Mouse (Mus musculus) urinary bladder, adult 18-20 months (tissue): Measurements from ENCODE around the gene Ergic3.

ENCODE experiments used
- DNase-seq, 2 experiments: peaks; one replicate each; pipeline ENCODE4 v3.0.0; 2022; ENCODE audit warnings: low spot score in 2 of 2, mixed read lengths in 2 of 2

Ergic3 gene

GRCm38 (mm10) chr2:156007888-156008532 lies at the start of gene Ergic3, which contains the start of gene 6430550D23Rik:
Gene Ergic3 (plus strand): TSS chr2:156008045.
Gene 6430550D23Rik (minus strand): TSS chr2:156007977.
- DNase-seq, result peak; percentile 98 to 99

GRCm38 (mm10) chr2:155959981-155960380 lies 47.9 kb upstream of the Ergic3 start:
- no peak for DNase-seq

- DNase-seq, result no peak
Measured at GRCm38 (mm10) chr2:155961862-155962261, 46.0 kb upstream of the Ergic3 start.

- DNase-seq, result no peak
Measured at GRCm38 (mm10) chr2:155962991-155963390, 44.9 kb upstream of the Ergic3 start.

GRCm38 (mm10) chr2:155973348-155973747 lies 34.5 kb upstream of the Ergic3 start:
- DNase-seq, result no peak

DNA sequence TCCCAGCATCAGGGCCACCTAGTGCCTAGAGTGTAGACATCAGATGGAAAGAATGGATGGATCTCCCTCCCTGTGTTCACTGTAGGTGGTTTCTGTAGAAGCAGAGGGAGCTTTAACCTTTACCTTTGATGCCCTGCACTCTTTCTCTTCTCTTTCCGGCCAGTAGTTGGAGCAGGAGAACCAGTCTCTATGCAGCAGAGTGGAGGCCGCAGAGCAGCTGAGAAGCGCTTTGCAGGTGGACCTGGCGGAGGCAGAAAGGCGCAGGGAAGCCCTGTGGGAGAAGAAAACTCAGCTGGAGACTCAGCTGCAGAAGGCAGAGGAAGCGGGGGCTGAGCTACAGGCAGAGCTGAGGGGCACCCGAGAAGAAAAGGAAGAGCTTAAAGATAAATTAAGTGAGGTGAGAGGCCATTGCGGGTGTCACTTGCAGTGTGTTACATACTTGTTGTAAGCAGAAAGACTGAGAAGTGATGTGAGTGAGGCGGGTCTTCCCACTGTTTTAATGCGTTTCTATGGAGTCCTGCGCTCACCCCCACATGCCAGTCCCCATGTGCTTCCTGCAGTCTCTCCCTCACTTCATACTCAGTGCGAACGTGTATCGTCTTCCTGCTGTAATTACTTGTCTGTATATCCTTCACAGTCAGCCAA lies 33.6 kb upstream of the Ergic3 start:
- DNase-seq, result no peak

DNA sequence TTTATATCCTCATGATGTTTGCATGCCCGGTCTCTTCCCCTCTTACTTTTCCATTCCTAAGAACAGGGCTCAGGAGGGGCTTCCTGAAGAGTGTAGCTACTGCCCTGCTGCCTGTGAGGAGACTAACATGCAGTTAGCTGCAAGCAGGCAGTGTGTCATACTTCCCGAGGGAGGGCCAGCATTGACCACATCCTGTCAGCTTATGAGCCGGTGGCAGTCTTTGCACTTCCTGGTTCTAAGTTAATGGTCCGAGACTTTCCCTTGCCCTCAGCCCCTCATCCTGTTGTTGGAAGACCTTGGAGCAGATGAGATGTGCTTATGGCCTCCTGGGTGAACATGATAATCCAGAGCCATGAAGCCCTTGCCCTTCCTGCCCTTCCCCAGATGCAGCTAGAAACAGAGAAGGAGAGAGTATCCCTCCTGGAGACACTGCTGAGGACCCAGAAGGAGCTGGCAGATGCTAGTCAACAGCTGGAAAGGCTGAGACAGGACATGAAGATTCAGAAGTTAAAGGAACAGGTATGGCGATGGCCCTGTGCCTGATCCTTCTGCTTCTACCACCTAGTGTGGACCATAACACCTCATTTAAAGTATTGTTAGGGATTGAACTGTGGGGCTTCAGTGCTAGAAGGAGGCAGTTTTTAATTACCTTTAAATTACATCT lies 28.4 kb upstream of the Ergic3 start:
- no peak for DNase-seq

DNA sequence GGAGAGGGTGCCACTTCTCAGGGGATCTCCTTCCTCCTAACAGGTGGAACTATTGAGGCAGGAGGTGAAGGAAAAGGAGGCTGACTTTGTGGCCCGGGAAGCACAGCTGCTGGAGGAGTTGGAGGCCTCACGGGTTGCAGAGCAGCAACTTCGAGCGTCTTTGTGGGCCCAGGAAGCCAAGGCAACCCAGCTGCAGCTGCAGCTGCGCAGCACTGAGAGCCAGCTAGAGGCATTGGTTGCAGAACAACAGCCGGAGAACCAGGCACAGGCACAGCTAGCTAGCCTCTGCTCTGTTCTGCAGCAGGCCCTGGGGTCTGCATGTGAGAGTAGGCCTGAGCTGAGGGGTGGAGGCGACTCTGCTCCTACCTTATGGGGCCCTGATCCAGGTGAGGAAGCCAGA lies 22.1 kb upstream of the Ergic3 start:
- DNase-seq, result no peak

DNA sequence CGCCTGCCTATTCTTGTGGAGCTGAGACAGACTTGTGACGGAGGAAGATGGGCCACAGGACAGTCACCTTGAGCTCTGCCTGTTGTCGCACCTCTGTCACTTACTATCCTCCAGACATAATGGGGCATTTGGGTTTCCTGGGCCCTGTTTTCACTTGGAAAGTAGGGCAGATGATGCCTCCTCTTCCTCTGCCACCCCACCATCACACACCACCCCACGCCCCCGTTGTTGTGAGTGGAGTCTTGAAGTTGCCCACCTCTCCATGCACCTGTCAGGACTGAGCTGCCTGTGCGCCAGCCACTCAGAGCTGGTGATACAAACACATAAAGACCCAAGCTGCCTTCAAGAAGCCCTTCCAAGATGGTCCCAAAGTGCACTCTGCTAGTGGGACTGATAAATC lies 20.7 kb upstream of the Ergic3 start:
- DNase-seq, result no peak

- no peak for DNase-seq
Measured at GRCm38 (mm10) chr2:155989085-155989484, 18.8 kb upstream of the Ergic3 start.

GRCm38 (mm10) chr2:155991151-155991550 lies 16.7 kb upstream of the Ergic3 start:
- no peak for DNase-seq

DNA sequence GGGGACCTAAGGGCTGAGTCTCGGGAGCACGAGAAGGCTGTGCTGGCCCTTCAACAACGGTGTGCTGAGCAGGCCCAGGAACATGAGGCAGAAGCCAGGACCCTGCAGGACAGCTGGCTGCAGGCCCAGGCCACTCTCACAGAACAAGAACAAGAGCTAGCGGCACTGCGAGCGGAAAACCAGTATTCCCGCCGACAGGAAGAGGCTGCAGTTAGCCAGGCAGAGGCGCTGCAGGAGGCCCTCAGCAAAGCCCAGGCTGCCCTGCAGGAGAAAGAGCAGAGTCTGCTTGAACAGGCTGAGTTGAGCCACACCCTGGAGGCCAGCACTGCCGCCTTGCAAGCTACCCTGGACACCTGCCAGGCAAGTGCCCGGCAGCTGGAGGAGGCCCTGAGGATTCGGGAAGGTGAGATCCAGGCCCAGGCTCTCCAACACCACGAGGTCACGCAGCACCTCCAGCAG lies 16.0 kb upstream of the Ergic3 start:
- DNase-seq, result no peak

- DNase-seq, result no peak
Measured at GRCm38 (mm10) chr2:156005393-156005792, 2.5 kb upstream of the Ergic3 start.

DNA sequence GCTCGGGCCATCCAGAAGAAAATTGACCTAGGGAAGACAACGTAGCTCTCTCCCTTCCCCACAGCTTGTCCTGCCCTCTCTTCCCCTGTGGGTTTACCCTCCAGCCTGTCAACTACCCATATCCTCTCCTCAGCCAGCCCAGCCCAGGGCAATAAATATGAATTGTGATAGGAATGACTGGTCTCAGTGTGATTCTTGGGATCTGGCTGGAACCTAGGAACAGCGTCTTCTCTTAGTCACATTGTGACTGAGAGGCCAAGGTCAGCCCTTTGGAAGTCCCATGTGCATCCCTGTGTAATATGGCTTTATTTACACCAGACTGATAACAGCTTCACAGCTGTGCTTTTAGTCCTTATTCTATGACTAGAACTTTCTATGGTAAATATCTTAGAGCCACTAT lies 10.3 kb downstream of the Ergic3 start:
- no peak for DNase-seq

DNA sequence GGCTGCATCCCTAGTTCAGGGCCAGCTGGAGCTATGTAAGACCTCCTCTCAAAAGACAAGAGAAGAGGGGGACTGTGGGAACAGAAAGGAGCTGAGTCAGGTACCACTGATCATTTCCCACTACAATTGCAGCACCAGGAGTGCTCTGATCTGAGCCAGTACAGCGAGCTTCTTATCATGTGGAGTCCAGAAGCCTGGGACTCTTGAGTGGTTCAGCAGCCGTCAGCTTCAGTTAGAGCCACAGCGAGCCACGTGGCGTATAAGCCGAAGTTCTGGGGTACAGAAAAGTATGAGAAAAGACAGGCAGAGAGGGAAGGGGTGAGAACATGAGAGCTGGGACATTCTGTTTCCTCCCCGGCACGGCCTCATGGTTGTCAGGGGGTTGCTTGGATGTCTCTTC lies 13.4 kb downstream of the Ergic3 start:
- DNase-seq, result no peak

DNA sequence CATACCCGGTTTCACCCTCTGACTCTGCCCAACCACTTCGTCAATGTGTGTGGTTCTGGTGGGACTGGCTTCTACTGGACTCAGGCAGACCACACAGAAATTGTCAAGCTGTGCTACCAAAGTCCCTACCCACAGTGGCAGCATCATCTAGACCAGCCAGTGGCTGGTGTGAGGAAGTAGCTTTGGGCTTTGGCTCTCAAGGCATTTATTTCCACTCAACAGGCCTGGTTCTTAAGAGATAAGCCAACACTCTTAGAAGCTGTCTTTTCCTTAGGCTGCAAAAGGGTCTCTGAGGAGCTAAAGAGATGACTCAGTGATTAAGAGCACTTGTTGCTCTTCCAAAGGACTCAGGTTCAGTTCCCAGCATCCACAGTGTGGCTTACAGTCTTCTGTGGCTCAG lies 13.9 kb downstream of the Ergic3 start:
- no peak for DNase-seq

- DNase-seq, result no peak
Measured at GRCm38 (mm10) chr2:156025482-156025881, 17.6 kb downstream of the Ergic3 start.

DNA sequence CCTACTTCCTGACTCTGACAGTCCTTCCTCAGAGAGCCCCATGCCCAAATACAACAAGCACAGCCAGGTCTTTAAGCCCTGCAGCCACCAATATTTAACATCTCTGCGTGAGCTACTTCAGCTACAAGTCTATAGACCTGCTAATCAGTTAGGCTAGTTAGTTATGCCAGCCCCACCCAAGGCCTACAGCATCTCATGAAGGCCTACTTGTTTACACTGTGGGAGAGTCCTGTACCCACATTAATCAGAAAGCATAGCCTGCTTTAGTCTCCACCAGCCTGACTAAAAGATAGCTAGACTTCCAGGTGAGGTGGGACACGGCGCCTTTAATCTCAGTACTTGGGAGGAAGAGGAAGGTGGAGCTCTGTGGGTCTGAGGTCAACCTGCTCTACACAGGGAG lies 31.5 kb downstream of the Ergic3 start:
- DNase-seq, result no peak

- DNase-seq, result no peak
Measured at GRCm38 (mm10) chr2:156042903-156043302, 35.1 kb downstream of the Ergic3 start.

DNA sequence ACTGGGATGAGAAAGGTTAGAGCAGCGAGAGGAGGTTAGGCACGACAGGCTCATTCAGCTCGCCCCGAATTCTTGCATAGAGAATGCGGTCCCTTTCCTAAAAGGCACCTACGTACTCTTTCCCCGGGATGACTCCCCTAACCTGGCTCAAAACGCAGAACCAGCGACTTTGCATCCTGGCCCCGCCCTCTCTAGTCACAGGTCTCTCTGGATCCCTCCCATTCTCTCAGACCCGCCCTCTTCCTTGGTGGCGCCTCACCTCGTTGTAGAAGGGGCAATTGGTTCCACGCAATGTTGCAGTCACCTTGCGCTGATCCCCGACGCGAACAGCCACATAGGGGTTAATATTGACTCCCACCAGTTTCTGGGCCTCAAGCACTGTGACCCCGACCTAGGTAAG lies 40.1 kb downstream of the Ergic3 start:
- DNase-seq, result no peak

DNA sequence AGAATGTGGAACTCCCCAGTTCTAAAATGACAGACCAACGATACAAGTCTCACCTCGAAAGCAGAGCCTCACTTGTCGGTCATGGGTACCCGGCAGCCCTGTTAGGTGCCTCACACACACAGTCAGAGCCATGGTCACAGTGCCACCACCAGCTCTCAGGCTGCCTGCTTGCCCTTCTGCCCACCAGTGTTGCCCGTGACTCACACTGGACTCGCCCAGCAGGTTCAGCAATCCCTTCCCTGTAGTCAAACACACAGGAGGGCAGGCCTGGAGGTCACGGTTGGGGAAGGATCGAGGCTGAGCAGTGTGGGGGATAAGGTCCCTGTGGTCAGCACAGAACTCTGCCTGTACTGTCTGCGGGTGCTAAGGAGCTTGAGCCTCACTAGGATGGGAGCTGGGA lies 45.0 kb downstream of the Ergic3 start, which contains the start of gene Fer1l4:
Fer1l4 (minus strand) TSS at position 132 of the 400 bp plus-strand sequence.
- peak; percentile 69 to 82 for DNase-seq

DNA sequence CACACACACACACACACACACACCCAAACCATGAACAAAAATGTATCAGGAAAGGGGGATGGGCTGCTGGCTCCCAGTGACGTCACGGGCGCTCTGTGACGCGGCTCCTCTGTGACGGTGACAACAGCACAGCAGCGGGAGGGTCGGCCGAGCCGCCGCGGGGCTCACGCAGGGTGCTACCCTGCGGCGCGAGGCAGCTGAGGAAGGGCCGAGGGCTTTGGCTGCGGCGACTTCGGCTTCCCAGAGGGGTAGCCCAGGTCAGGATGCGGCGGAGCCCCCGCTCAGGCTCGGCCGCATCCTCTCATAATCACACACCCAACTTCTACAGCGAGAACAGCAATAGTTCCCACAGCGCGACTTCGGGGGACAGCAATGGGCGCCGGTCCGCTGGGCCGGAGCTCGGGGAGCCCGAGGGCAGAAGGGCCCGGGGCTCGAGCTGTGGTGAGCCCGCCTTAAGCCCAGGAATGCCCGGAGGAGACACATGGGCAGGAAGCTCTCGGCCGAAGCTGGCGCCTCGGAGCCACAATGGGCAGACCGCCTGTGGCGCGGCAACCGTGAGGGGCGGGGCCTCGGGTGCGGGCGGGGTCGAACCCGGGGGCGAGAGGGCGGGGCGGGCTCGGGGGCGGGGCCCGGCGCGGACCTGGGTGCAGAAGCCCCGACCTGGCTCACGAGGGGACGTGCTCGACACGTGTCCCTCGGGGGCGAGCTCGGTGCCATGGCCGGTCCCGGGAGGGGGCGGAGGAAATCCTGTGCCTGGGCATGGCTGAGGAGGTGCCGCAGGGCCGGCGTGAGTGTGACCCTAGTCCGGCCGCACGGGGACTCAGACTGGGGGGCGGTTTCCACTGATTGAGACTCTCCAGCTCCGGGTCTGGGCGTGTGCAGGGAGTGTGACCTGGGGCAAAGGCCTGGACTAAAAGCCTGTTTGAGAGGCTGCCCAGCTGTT lies 57.5 kb downstream of the Ergic3 start, which contains the start of gene Spag4:
Spag4 (plus strand) TSS at position 77 of the 943 bp plus-strand sequence.
- DNase-seq, result peak; percentile 53 to 72
